Mouse (Mus musculus) gastrocnemius, postnatal 25 days (tissue): ENCODE measurements around the gene Maats1. TPM values are rescaled to one million over a fixed set of nuclear protein-coding genes. Genes with fewer than 3 reads are reported as not detected.

Experiments
- DNase-seq: peaks from one replicate; pipeline ENCODE4 v3.0.0; 2022
- total RNA-seq, 2 experiments: library from RNA; stranded (reverse); gene quantifications; 1 replicate in 1 of 2; 2 replicates in 1 of 2; pipeline ENCODE4 v1.2.3; 2021

Maats1 gene
- total RNA-seq, 2 experiments from 2014 or later = not detected

- DNase-seq = no peak
Measured at GRCm38 (mm10) chr16:38294685-38295348, 47.1 kb downstream of the Maats1 start, which contains the start of gene Nr1i2. Gene Nr1i2, minus strand, starts transcription at chr16:38294824.

GRCm38 (mm10) chr16:38290151-38290550 is 51.8 kb downstream of the Maats1 start:
- no peak for DNase-seq

- no peak for DNase-seq
Measured at GRCm38 (mm10) chr16:38288851-38289250, 53.1 kb downstream of the Maats1 start.

GRCm38 (mm10) chr16:38287762-38288161 is 54.2 kb downstream of the Maats1 start:
- no peak for DNase-seq

- no peak for DNase-seq
Measured at GRCm38 (mm10) chr16:38287357-38287756, 54.6 kb downstream of the Maats1 start.

GRCm38 (mm10) chr16:38286541-38286940 is 55.4 kb downstream of the Maats1 start:
- no peak for DNase-seq

- no peak for DNase-seq
Measured at GRCm38 (mm10) chr16:38285801-38286200, 56.1 kb downstream of the Maats1 start.

- no peak for DNase-seq
Measured at GRCm38 (mm10) chr16:38283300-38283699, 58.6 kb downstream of the Maats1 start.

- no peak for DNase-seq
Measured at GRCm38 (mm10) chr16:38282559-38283160, 59.3 kb downstream of the Maats1 start.

GRCm38 (mm10) chr16:38280951-38281350 is 61.0 kb downstream of the Maats1 start:
- no peak for DNase-seq

GRCm38 (mm10) chr16:38279794-38280193 is 62.1 kb downstream of the Maats1 start:
- no peak for DNase-seq

- no peak for DNase-seq
Measured at GRCm38 (mm10) chr16:38274737-38275136, 67.2 kb downstream of the Maats1 start.

GRCm38 (mm10) chr16:38272483-38272882 is 69.5 kb downstream of the Maats1 start:
- no peak for DNase-seq

GRCm38 (mm10) chr16:38271601-38272000 is 70.3 kb downstream of the Maats1 start:
- DNase-seq = no peak

- no peak for DNase-seq
Measured at GRCm38 (mm10) chr16:38255927-38256326, 86.0 kb downstream of the Maats1 start.

- no peak for DNase-seq
Measured at GRCm38 (mm10) chr16:38255107-38255506, 86.8 kb downstream of the Maats1 start.

GRCm38 (mm10) chr16:38254001-38254400 is 87.9 kb downstream of the Maats1 start:
- no peak for DNase-seq

- no peak for DNase-seq
Measured at GRCm38 (mm10) chr16:38250467-38250866, 91.5 kb downstream of the Maats1 start.

- DNase-seq = no peak
Measured at GRCm38 (mm10) chr16:38248331-38248961, 93.5 kb downstream of the Maats1 start.
